17 mouse cellular contexts compared by ENCODE assay signal in the genomic region with DNA sequence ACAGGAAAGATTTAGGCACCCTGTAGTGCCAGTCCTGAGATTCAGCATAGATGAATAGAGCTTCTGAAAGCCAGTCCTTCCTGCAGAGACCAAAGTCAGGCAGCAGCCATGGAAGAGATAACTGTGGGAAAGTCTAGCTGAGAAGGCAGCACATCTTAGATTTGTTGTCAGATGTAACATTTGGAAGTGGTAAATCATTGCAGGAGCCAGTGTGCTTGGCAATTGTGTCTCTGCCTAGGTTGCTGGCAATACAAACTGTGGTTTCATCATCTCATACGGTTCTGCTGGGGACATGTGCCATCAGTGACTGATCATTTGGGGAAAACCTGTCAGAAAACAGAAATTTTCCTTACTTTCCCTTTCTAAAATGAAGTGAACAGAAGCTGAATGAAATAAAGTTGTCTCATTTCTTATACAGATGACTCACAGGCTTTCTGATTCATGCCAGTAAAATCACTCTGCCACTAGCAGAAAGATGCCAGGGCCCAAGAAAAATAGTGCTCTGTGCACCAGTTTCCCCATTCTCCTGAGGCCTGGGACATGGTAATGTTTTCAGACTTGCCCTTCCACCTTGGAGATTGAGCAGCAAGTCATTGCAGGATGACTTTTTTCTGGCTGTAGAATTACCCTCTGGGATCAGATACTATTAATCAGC.
DNase-seq lines count a peak whose midpoint lies in the region; ATAC-seq and TF ChIP-seq lines count a peak whose summit lies in the region.
"Had no signal": no experiment of that assay in that cellular context is flagged by ENCODE, and none has a peak within 500 bp of the region (broad histone marks: within the 10 kb centered on the region; RNA-seq: fewer than 3 reads in every experiment).

No protein-coding gene starts in this region.

- ATAC-seq in hindbrain, postnatal 0 days, result peak; percentile 78
- ATAC-seq in hindbrain, embryonic 13.5 days (ENCODE audit: low FRiP score), result no peak
- ATAC-seq in intestine, embryonic 15.5 days, result no peak
- ATAC-seq: CD4-positive, CD25-positive, alpha-beta regulatory T cell, adult 4 months had no signal

- no peaks in the 10 kb centered on the region for H3K27me3 ChIP-seq in hindbrain, postnatal 0 days (ENCODE audit: insufficient read depth, low read length)
- no peaks in the 10 kb centered on the region for H3K27me3 ChIP-seq in hindbrain, embryonic 13.5 days
- no peaks in the 10 kb centered on the region for H3K27me3 ChIP-seq in heart, embryonic 10.5 days (ENCODE audit: insufficient read depth, poor library complexity, severe bottlenecking)
- H3K27me3 ChIP-seq in intestine, embryonic 15.5 days (replicated peaks), result no peaks in the 10 kb centered on the region
- H3K27me3 ChIP-seq: embryonic facial prominence, embryonic 13.5 days; heart, embryonic 12.5 days; limb, embryonic 12.5 days; megakaryocyte, embryonic 14.5 days had no signal

- no peak for TF ChIP-seq CTCF in hindbrain, postnatal 0 days (IDR thresholded peaks at IDR 0.05; ENCODE audit: low read depth)

- no peaks in the 10 kb centered on the region for H3K36me3 ChIP-seq in hindbrain, postnatal 0 days (ENCODE audit: insufficient read depth, low read length)
- no peaks in the 10 kb centered on the region for H3K36me3 ChIP-seq in hindbrain, embryonic 13.5 days
- H3K36me3 ChIP-seq in heart, embryonic 10.5 days, result no peaks in the 10 kb centered on the region
- no peaks in the 10 kb centered on the region for H3K36me3 ChIP-seq in intestine, embryonic 15.5 days
- H3K36me3 ChIP-seq: embryonic facial prominence, embryonic 13.5 days; heart, embryonic 12.5 days; hindbrain, embryonic 10.5 days; limb, embryonic 12.5 days had no signal

- no peaks in the 10 kb centered on the region for H3K4me1 ChIP-seq in hindbrain, postnatal 0 days (ENCODE audit: insufficient read depth, low read length)
- H3K4me1 ChIP-seq in hindbrain, embryonic 13.5 days (replicated peaks), result no peaks in the 10 kb centered on the region
- no peaks in the 10 kb centered on the region for H3K4me1 ChIP-seq in heart, embryonic 10.5 days
- H3K4me1 ChIP-seq in intestine, embryonic 15.5 days (replicated peaks), result no peaks in the 10 kb centered on the region
- H3K4me1 ChIP-seq: embryonic facial prominence, embryonic 13.5 days; heart, embryonic 12.5 days; hindbrain, embryonic 10.5 days; limb, embryonic 12.5 days; megakaryocyte, embryonic 14.5 days had no signal

- WGBS in hindbrain, postnatal 0 days, result 47% methylated on average over 1 of the region's 1 CpGs
- WGBS in hindbrain, embryonic 13.5 days, result 38% methylated on average over 1 of the region's 1 CpGs
- WGBS in heart, embryonic 10.5 days, result 65% methylated on average over 1 of the region's 1 CpGs
- WGBS in intestine, embryonic 15.5 days, result 44% methylated on average over 1 of the region's 1 CpGs

- H3K4me3 ChIP-seq in hindbrain, postnatal 0 days (ENCODE audit: low read length), result no peak overlapping the region
- H3K4me3 ChIP-seq in hindbrain, embryonic 13.5 days, result no peak overlapping the region
- no peak overlapping the region for H3K4me3 ChIP-seq in heart, embryonic 10.5 days
- no peak overlapping the region for H3K4me3 ChIP-seq in intestine, embryonic 15.5 days (replicated peaks)
- H3K4me3 ChIP-seq: embryonic facial prominence, embryonic 13.5 days; heart, embryonic 12.5 days; hindbrain, embryonic 10.5 days; limb, embryonic 12.5 days; megakaryocyte, embryonic 14.5 days had no signal

- no peak overlapping the region for H3K9ac ChIP-seq in hindbrain, postnatal 0 days (replicated peaks; ENCODE audit: low read length)
- H3K9ac ChIP-seq in hindbrain, embryonic 13.5 days, result no peak overlapping the region
- H3K9ac ChIP-seq in intestine, embryonic 15.5 days, result no peak overlapping the region
- H3K9ac ChIP-seq: embryonic facial prominence, embryonic 13.5 days; heart, embryonic 12.5 days; limb, embryonic 12.5 days had no signal

- peak; percentile 33 for DNase-seq in hindbrain, postnatal 0 days (ENCODE audit: low spot score)
- peak; percentile 4 for DNase-seq in R1 (ENCODE audit: low read depth, low spot score)
- peak; percentile 20 to 24 for DNase-seq in frontal cortex, postnatal 36 days (ENCODE audit: low spot score in 2 of 2)
- peak; percentile 10 to 15 for DNase-seq in left cerebral cortex, postnatal 14 days (ENCODE audit: low spot score in 2 of 2)
- DNase-seq in heart, embryonic 10.5 days (ENCODE audit: low spot score), result no peak
- no peak for DNase-seq in spleen, postnatal 14 days (ENCODE audit: low spot score in 2 of 2)
- DNase-seq: cerebellum, postnatal 25 days; gastrocnemius, postnatal 10 days; lung, adult 2 months had no signal

- no peak overlapping the region for H3K4me2 ChIP-seq in hindbrain, postnatal 0 days (ENCODE audit: low read depth, low read length)
- no peak overlapping the region for H3K4me2 ChIP-seq in hindbrain, embryonic 13.5 days
- no peak overlapping the region for H3K4me2 ChIP-seq in intestine, embryonic 15.5 days (replicated peaks)
- H3K4me2 ChIP-seq: embryonic facial prominence, embryonic 13.5 days; heart, embryonic 12.5 days; limb, embryonic 12.5 days had no signal

- intact Hi-C loops in left cerebral cortex, postnatal 14 days (cut with DNase I), result no loop called here

- H3K27ac ChIP-seq in hindbrain, postnatal 0 days, result no peak overlapping the region
- no peak overlapping the region for H3K27ac ChIP-seq in hindbrain, embryonic 13.5 days
- no peak overlapping the region for H3K27ac ChIP-seq in heart, embryonic 10.5 days
- no peak overlapping the region for H3K27ac ChIP-seq in intestine, embryonic 15.5 days
- H3K27ac ChIP-seq: embryonic facial prominence, embryonic 13.5 days; hindbrain, embryonic 10.5 days; limb, embryonic 12.5 days had no signal

- no peaks in the 10 kb centered on the region for H3K9me3 ChIP-seq in hindbrain, postnatal 0 days (ENCODE audit: low read length)
- no peaks in the 10 kb centered on the region for H3K9me3 ChIP-seq in hindbrain, embryonic 13.5 days
- H3K9me3 ChIP-seq in heart, embryonic 10.5 days, result no peaks in the 10 kb centered on the region
- no peaks in the 10 kb centered on the region for H3K9me3 ChIP-seq in intestine, embryonic 15.5 days
- H3K9me3 ChIP-seq: embryonic facial prominence, embryonic 13.5 days; hindbrain, embryonic 10.5 days; limb, embryonic 12.5 days; megakaryocyte, embryonic 14.5 days had no signal

Comparison
In these comparisons a context has a peak if more than half of its experiments do, and no peak if none do; other contexts are left out.
1. DNase-seq: peak in hindbrain, postnatal 0 days (single experiment), R1 (single experiment), frontal cortex, postnatal 36 days (2 of 2) and left cerebral cortex, postnatal 14 days (2 of 2); none in heart, embryonic 10.5 days (single experiment) and spleen, postnatal 14 days (0 of 2).